Mouse (Mus musculus): ENCODE data around the gene Atp1a1. TPM values are rescaled to one million over a fixed set of nuclear protein-coding genes. Genes with fewer than 3 reads are reported as not detected.

The Atp1a1 gene
- total and polyA plus RNA-seq, 2 experiments from 2014 or later: 56.7 to 235 TPM

- Histone ChIP-seq H3K4me1 (ENCODE audit: insufficient read depth, low read length) (peaks cover 3% of the 10 kb centered on the region; the same call in 1 of the 2 replicates), H3K4me3 (ENCODE audit: low read depth, low read length) (no peak overlapping the region), H3K9ac (replicated peaks; ENCODE audit: low read length, poor library complexity, severe bottlenecking) (no peak overlapping the region), H3K9me3 (ENCODE audit: low read length) (no peaks in the 10 kb centered on the region), H3K4me2 (ENCODE audit: low read depth, low read length, poor library complexity, severe bottlenecking) (no peak overlapping the region), H3K27ac (ENCODE audit: low read depth, low read length) (no peak overlapping the region), H3K36me3 (ENCODE audit: insufficient read depth, low read length) (no peaks in the 10 kb centered on the region), H3K27me3 (ENCODE audit: insufficient read depth, low read length) (no peaks in the 10 kb centered on the region)
- TF ChIP-seq CTCF (IDR thresholded peaks at IDR 0.05): no peak
- WGBS: 54% methylated on average over 10 of the region's 10 CpGs
- DNase-seq (ENCODE audit: low spot score): no peak
- no peak for ATAC-seq (ENCODE audit: low FRiP score)
Observed at GRCm38 (mm10) chr3:101530928-101531327, 73.6 kb downstream of the Atp1a1 start.

- no peaks in the 10 kb centered on the region for H3K9me3 ChIP-seq (ENCODE audit: low read length)
- H3K27ac ChIP-seq (ENCODE audit: low read depth, low read length): peak overlapping the region; percentile 38; the same call in 1 of the 2 replicates
- WGBS: 23% methylated on average over 8 of the region's 8 CpGs
- H3K9ac ChIP-seq (replicated peaks; ENCODE audit: low read length, poor library complexity, severe bottlenecking): no peak overlapping the region
- ATAC-seq (ENCODE audit: low FRiP score) (no peak; the same call in 1 of the 2 replicates), DNase-seq (ENCODE audit: low spot score) (peak; percentile 49)
- TF ChIP-seq CTCF (IDR thresholded peaks at IDR 0.05): no peak
- no peaks in the 10 kb centered on the region for H3K36me3 ChIP-seq (ENCODE audit: insufficient read depth, low read length)
- no peak overlapping the region for H3K4me3 ChIP-seq (ENCODE audit: low read depth, low read length)
- no peaks in the 10 kb centered on the region for H3K27me3 ChIP-seq (ENCODE audit: insufficient read depth, low read length)
- H3K4me2 ChIP-seq (ENCODE audit: low read depth, low read length, poor library complexity, severe bottlenecking): no peak overlapping the region
- peaks cover 3% of the 10 kb centered on the region; the same call in 1 of the 2 replicates for H3K4me1 ChIP-seq (ENCODE audit: insufficient read depth, low read length)
Observed at GRCm38 (mm10) chr3:101528900-101529594, 75.4 kb downstream of the Atp1a1 start.

DNA sequence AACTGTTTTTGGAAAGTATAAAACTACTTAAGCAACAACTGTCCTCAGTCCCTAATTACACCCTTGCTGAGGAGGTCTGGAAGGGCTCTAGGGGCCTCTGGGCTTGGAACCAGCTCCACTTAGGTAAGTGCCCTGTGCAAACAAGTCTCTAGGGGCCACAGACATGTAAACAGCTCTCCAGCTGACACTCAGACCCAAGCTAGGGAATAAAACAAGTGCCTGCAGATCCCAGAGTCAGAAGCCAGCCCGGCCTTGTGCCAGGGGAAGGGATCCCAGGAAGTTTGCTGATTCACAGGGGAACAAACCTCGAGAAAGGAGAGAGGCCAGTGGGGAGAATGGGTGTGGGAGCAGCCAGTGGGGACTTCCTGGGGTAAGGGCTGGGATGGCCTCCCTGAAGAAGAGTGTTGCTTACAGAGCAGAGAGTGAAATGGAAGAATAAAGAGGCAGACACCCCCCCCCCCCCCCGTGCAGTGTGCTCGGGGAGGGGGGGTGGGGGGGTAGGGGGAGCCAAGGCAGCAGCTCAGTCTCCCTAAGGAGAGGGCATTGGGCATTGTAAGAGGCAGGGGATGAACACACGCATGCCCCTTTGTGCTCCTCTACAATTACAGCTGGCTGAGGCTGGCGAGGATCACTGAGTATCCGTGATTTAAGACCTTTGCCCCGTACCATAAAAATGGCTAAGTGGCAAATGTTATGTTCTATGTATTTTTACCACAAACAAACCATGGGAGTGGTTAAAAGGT, 76.2 kb downstream of the Atp1a1 start:
- WGBS: 30% methylated on average over 6 of the region's 8 CpGs
- H3K27ac ChIP-seq (ENCODE audit: low read depth, low read length): no peak overlapping the region
- H3K4me2 ChIP-seq (ENCODE audit: low read depth, low read length, poor library complexity, severe bottlenecking): no peak overlapping the region
- H3K9ac ChIP-seq (replicated peaks; ENCODE audit: low read length, poor library complexity, severe bottlenecking): no peak overlapping the region
- H3K4me3 ChIP-seq (ENCODE audit: low read depth, low read length): no peak overlapping the region
- H3K36me3 ChIP-seq (ENCODE audit: insufficient read depth, low read length): no peaks in the 10 kb centered on the region
- no peaks in the 10 kb centered on the region for H3K27me3 ChIP-seq (ENCODE audit: insufficient read depth, low read length)
- no peak for ATAC-seq (ENCODE audit: low FRiP score)
- no peak for TF ChIP-seq CTCF (IDR thresholded peaks at IDR 0.05)
- DNase-seq (ENCODE audit: low spot score): no peak
- peaks cover 3% of the 10 kb centered on the region; the same call in 1 of the 2 replicates for H3K4me1 ChIP-seq (ENCODE audit: insufficient read depth, low read length)
- no peaks in the 10 kb centered on the region for H3K9me3 ChIP-seq (ENCODE audit: low read length)

DNA sequence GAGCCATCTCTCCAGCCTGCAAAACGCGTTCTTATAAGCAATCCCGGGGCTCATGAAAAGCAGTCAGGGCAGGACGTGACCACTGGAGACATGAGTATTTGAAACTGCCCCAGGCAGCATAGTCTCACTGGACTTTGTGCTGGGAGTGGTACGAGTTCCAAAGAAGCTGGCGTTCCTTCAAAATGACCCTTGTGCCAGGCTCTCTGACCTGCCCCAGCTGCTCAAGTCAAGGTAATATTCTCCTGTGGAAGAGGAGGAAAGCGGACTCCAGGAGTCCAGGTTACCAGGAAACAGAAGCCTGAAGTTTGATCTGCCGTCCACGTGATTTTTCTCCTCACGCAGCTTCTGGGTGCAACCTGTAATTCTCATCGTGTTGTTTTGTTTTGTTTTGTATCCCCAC, 77.9 kb downstream of the Atp1a1 start:
- no peak for TF ChIP-seq CTCF (IDR thresholded peaks at IDR 0.05)
- Histone ChIP-seq H3K27ac (ENCODE audit: low read depth, low read length) (no peak overlapping the region), H3K36me3 (ENCODE audit: insufficient read depth, low read length) (no peaks in the 10 kb centered on the region), H3K4me3 (ENCODE audit: low read depth, low read length) (no peak overlapping the region), H3K9ac (replicated peaks; ENCODE audit: low read length, poor library complexity, severe bottlenecking) (no peak overlapping the region), H3K4me2 (ENCODE audit: low read depth, low read length, poor library complexity, severe bottlenecking) (no peak overlapping the region), H3K4me1 (ENCODE audit: insufficient read depth, low read length) (peaks cover 8% of the 10 kb centered on the region; the same call in 1 of the 2 replicates), H3K9me3 (ENCODE audit: low read length) (no peaks in the 10 kb centered on the region), H3K27me3 (ENCODE audit: insufficient read depth, low read length) (no peaks in the 10 kb centered on the region)
- no peak for DNase-seq (ENCODE audit: low spot score)
- WGBS: 83% methylated on average over 11 of the region's 11 CpGs
- ATAC-seq (ENCODE audit: low FRiP score): no peak

Other genes with a start within 250 kb of the Atp1a1 start
- 102 and 104 TPM in 2 replicates for gene Igsf3, start 227.6 kb downstream of the Atp1a1 start, total RNA-seq (2014; rRNA removed)
- gene Igsf3, start 227.6 kb downstream of the Atp1a1 start, polyA plus RNA-seq (2015; fragmentation: Nextera tagmentation; extraction: Ambion mirVana): 84.2 and 84.9 TPM in 2 replicates
- gene Mab21l3, start 244.3 kb upstream of the Atp1a1 start, total RNA-seq (2014; rRNA removed): 0.22 and 0.33 TPM in 2 replicates
- gene Mab21l3, start 244.3 kb upstream of the Atp1a1 start, polyA plus RNA-seq (2015; fragmentation: Nextera tagmentation; extraction: Ambion mirVana): not detected in 2 replicates